Mouse (Mus musculus) liver, adult (tissue): ENCODE data around the gene Prrc2c.

Experiments
- GATA4 ChIP-seq: IDR thresholded peaks from 2 replicates; pipeline ENCODE4 v1.6.1; 2014; ENCODE audit warnings: mild to moderate bottlenecking, low read length; ENCODE audit not compliant: insufficient replicate concordance

Gene Prrc2c

GRCm38 (mm10) chr1:162727981-162728380 is 12.4 kb downstream of the Prrc2c start:
- no peak for TF ChIP-seq GATA4

- TF ChIP-seq GATA4, result no peak
These were observed 16.7 kb downstream of the Prrc2c start for GRCm38 (mm10) chr1:162723610-162724009.

GRCm38 (mm10) chr1:162720645-162721044 is 19.7 kb downstream of the Prrc2c start:
- no peak for TF ChIP-seq GATA4

GRCm38 (mm10) chr1:162700389-162701066 is 39.8 kb downstream of the Prrc2c start:
- no peak for TF ChIP-seq GATA4

GRCm38 (mm10) chr1:162697866-162698265 is 42.5 kb downstream of the Prrc2c start:
- TF ChIP-seq GATA4, result no peak

GRCm38 (mm10) chr1:162693721-162694120 is 46.6 kb downstream of the Prrc2c start:
- no peak for TF ChIP-seq GATA4

GRCm38 (mm10) chr1:162665486-162666174 is 74.7 kb downstream of the Prrc2c start:
- TF ChIP-seq GATA4, result no peak

- no peak for TF ChIP-seq GATA4
These were observed 75.4 kb downstream of the Prrc2c start for GRCm38 (mm10) chr1:162664826-162665475.

- TF ChIP-seq GATA4, result peak; percentile 69; the same call in 1 of the 2 replicates
These were observed 80.0 kb downstream of the Prrc2c start for GRCm38 (mm10) chr1:162660276-162660860.

- TF ChIP-seq GATA4, result no peak
These were observed 82.2 kb downstream of the Prrc2c start, which contains the start of gene Myocos for GRCm38 (mm10) chr1:162658119-162658518. Myocos (minus strand) TSS chr1:162658219.

- no peak for TF ChIP-seq GATA4
These were observed 91.9 kb downstream of the Prrc2c start for GRCm38 (mm10) chr1:162648416-162648815.

- TF ChIP-seq GATA4, result no peak
These were observed 94.2 kb downstream of the Prrc2c start for GRCm38 (mm10) chr1:162646083-162646686.

GRCm38 (mm10) chr1:162643752-162644151 is 96.6 kb downstream of the Prrc2c start:
- no peak for TF ChIP-seq GATA4

GRCm38 (mm10) chr1:162642591-162642990 is 97.8 kb downstream of the Prrc2c start:
- TF ChIP-seq GATA4, result no peak

GRCm38 (mm10) chr1:162639861-162640260 is 100.5 kb downstream of the Prrc2c start:
- TF ChIP-seq GATA4, result no peak
